Mouse (Mus musculus) liver, postnatal 0 days (tissue): ENCODE measurements at regions not wholly inside any gene's neighbourhood (a gene's known extent, or its start where the extent isn't known, plus 50 kb on each side); places are given as distances from the start of the nearest gene placed in this dataset.

Source experiments
- CTCF ChIP-seq: sonication (generic); IDR thresholded peaks from 2 replicates; pipeline ENCODE4 v1.5.1; 2016; ENCODE audit warnings: antibody characterized with exemption, low read depth
- EP300 ChIP-seq: IDR thresholded peaks from 2 replicates; pipeline ENCODE4 v1.6.1; 2016; ENCODE audit warnings: antibody characterized with exemption, low read depth, mild to moderate bottlenecking

- TF ChIP-seq CTCF (no peak), EP300 (no peak)
Observed at GRCm38 (mm10) chr15:61544074-61544473, 621.3 kb upstream of the A1bg start.
